In the genomic region with DNA sequence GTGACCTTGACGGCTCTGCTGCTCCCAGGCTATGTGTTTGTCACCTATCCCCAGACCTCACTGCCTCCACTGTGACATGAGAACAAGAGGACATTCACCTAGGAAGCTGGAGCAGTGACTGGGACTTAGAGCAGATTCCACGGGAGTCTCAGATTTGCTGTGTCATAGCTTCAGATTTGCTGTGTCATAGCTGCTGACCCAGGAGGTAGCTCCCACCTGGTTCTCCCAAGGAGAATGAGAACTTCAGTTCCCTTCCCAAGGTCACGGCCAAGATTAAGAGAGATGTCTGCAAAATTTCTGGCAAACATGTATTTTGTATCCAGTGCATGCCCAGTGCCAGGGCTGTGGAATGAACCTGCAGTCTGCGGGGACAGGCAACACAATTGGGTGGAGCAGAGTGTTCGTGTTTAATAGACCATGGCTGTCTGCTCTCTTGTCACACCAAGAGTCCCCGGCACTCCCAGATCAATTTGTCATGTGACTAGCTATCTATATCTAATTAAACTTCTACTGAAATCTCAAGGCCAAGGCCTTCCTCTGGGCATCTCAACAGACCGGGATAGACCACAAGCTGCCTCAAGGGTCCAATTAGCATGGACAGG, we compare ENCODE assay signal across 13 mouse cellular contexts. TPM values are rescaled to one million over a fixed set of nuclear protein-coding genes. Genes with fewer than 3 reads are reported as not detected.
DNase-seq lines count a peak whose midpoint lies in the region; ATAC-seq and TF ChIP-seq lines count a peak whose summit lies in the region.
"Had no signal": no experiment of that assay in that cellular context is flagged by ENCODE, and none has a peak within 500 bp of the region (broad histone marks: within the 10 kb centered on the region; RNA-seq: fewer than 3 reads in every experiment).

No protein-coding gene starts in this region.

- H3K27me3 ChIP-seq in heart, postnatal 0 days (ENCODE audit: control insufficient read depth, insufficient read depth, low read length): no peaks in the 10 kb centered on the region
- no peaks in the 10 kb centered on the region for H3K27me3 ChIP-seq in embryonic facial prominence, embryonic 15.5 days
- no peaks in the 10 kb centered on the region for H3K27me3 ChIP-seq in liver, postnatal 0 days (ENCODE audit: insufficient read depth, low read length)
- H3K27me3 ChIP-seq: forebrain, embryonic 12.5 days had no signal

- 0 out of 2 replicates have a peak overlapping the region, but pooled peaks have one; percentile 17 for H3K27ac ChIP-seq in heart, postnatal 0 days (ENCODE audit: low read depth)
- 0 out of 2 replicates have a peak overlapping the region, but pooled peaks have one; percentile 22 for H3K27ac ChIP-seq in embryonic facial prominence, embryonic 15.5 days (replicated peaks)
- H3K27ac ChIP-seq in olfactory bulb, adult 2 months (ENCODE audit: insufficient read depth, low read depth, low read length): peak overlapping the region; percentile 32; the same call in 1 of the 2 replicates
- H3K27ac ChIP-seq in liver, postnatal 0 days (ENCODE audit: low read depth): no peak overlapping the region
- H3K27ac ChIP-seq: forebrain, embryonic 12.5 days; neural tube, embryonic 13.5 days had no signal

- 61% methylated on average over 7 of the region's 7 CpGs for WGBS in heart, postnatal 0 days
- 47% methylated on average over 7 of the region's 7 CpGs for WGBS in embryonic facial prominence, embryonic 15.5 days
- WGBS in olfactory bulb, adult 2 months: 68% methylated on average over 7 of the region's 7 CpGs
- WGBS in liver, postnatal 0 days (ENCODE audit: insufficient replicate concordance): 51% methylated on average over 7 of the region's 7 CpGs

- no peak for DNase-seq in heart, postnatal 0 days (ENCODE audit: low spot score)
- no peak for DNase-seq in heart, postnatal 36 days
- DNase-seq in thymus, postnatal 0 days (ENCODE audit: low spot score): peak; percentile 10
- DNase-seq in thymus, postnatal 25 days: no peak
- no peak for DNase-seq in Muller cell, postnatal 12 days (ENCODE audit: inconsistent ontology term)
- no peak for DNase-seq in liver, postnatal 0 days
- DNase-seq: layer of hippocampus, adult 9-11 months; left cerebral cortex, postnatal 4 days had no signal

- TF ChIP-seq CTCF in heart, postnatal 0 days (IDR thresholded peaks at IDR 0.05; ENCODE audit: low read depth): no peak
- TF ChIP-seq CTCF in olfactory bulb, adult 2 months (IDR thresholded peaks at IDR 0.05; ENCODE audit: insufficient read depth, low read depth, low read length): no peak
- TF ChIP-seq CTCF in liver, postnatal 0 days (IDR thresholded peaks at IDR 0.05; ENCODE audit: low read depth): no peak

- H3K4me3 ChIP-seq in heart, postnatal 0 days (ENCODE audit: low read depth, low read length): no peak overlapping the region
- H3K4me3 ChIP-seq in embryonic facial prominence, embryonic 15.5 days (replicated peaks): no peak overlapping the region
- H3K4me3 ChIP-seq in olfactory bulb, adult 2 months (ENCODE audit: insufficient read depth, low read depth, low read length): no peak overlapping the region
- H3K4me3 ChIP-seq in liver, postnatal 0 days (ENCODE audit: low read depth, low read length): no peak overlapping the region
- H3K4me3 ChIP-seq: forebrain, embryonic 12.5 days; neural tube, embryonic 13.5 days had no signal

- TF ChIP-seq POLR2A in olfactory bulb, adult 2 months (IDR thresholded peaks at IDR 0.05; ENCODE audit: insufficient read depth, low read depth, low read length): no peak

- no peak for TF ChIP-seq EP300 in heart, postnatal 0 days (IDR thresholded peaks at IDR 0.05; ENCODE audit: low read depth)
- no peak for TF ChIP-seq EP300 in liver, postnatal 0 days (IDR thresholded peaks at IDR 0.05; ENCODE audit: low read depth)

- no peak overlapping the region for H3K4me2 ChIP-seq in heart, postnatal 0 days (ENCODE audit: low read depth, low read length)
- H3K4me2 ChIP-seq in embryonic facial prominence, embryonic 15.5 days (replicated peaks): no peak overlapping the region
- H3K4me2 ChIP-seq in liver, postnatal 0 days (ENCODE audit: low read depth, low read length): no peak overlapping the region
- H3K4me2 ChIP-seq: forebrain, embryonic 12.5 days had no signal

- intact Hi-C loops in heart, postnatal 36 days (cut with DNase I): no loop called here

- no peak overlapping the region for H3K9ac ChIP-seq in heart, postnatal 0 days (replicated peaks; ENCODE audit: low read depth, low read length)
- no peak overlapping the region for H3K9ac ChIP-seq in embryonic facial prominence, embryonic 15.5 days
- no peak overlapping the region for H3K9ac ChIP-seq in liver, postnatal 0 days (replicated peaks)
- H3K9ac ChIP-seq: forebrain, embryonic 12.5 days; neural tube, embryonic 13.5 days had no signal

- H3K36me3 ChIP-seq in heart, postnatal 0 days (replicated peaks; ENCODE audit: control insufficient read depth, insufficient read depth, low read length): no peaks in the 10 kb centered on the region
- no peaks in the 10 kb centered on the region for H3K36me3 ChIP-seq in embryonic facial prominence, embryonic 15.5 days
- no peaks in the 10 kb centered on the region for H3K36me3 ChIP-seq in liver, postnatal 0 days (replicated peaks; ENCODE audit: insufficient read depth, low read length)
- H3K36me3 ChIP-seq: forebrain, embryonic 12.5 days; neural tube, embryonic 13.5 days had no signal

- ATAC-seq in heart, postnatal 0 days (ENCODE audit: insufficient read depth, low read depth): no peak
- no peak for ATAC-seq in embryonic facial prominence, embryonic 15.5 days (ENCODE audit: insufficient number of reproducible peaks, low FRiP score, low TSS enrichment, low read depth)
- ATAC-seq in liver, postnatal 0 days: no peak

- H3K9me3 ChIP-seq in heart, postnatal 0 days (replicated peaks; ENCODE audit: control insufficient read depth, low read length): no peaks in the 10 kb centered on the region
- no peaks in the 10 kb centered on the region for H3K9me3 ChIP-seq in embryonic facial prominence, embryonic 15.5 days (replicated peaks)
- no peaks in the 10 kb centered on the region for H3K9me3 ChIP-seq in liver, postnatal 0 days (ENCODE audit: low read length)
- H3K9me3 ChIP-seq: forebrain, embryonic 12.5 days; neural tube, embryonic 13.5 days had no signal

- H3K4me1 ChIP-seq in heart, postnatal 0 days (ENCODE audit: control insufficient read depth, insufficient read depth): peaks cover 5% of the 10 kb centered on the region
- H3K4me1 ChIP-seq in embryonic facial prominence, embryonic 15.5 days: peaks cover 21% of the 10 kb centered on the region
- peaks cover 22% of the 10 kb centered on the region for H3K4me1 ChIP-seq in olfactory bulb, adult 2 months (ENCODE audit: control insufficient read depth, insufficient read depth, low read length)
- H3K4me1 ChIP-seq in liver, postnatal 0 days (ENCODE audit: insufficient read depth): no peaks in the 10 kb centered on the region

RNA-seq across cellular contexts. Expression of a gene that starts 33.9 kb away (rescaled TPM):
- 0.31 and 1.0 TPM in 2 replicates for total RNA-seq in heart, postnatal 0 days (2014; rRNA removed; ENCODE audit: low replicate concordance)
- 0.11 and 0.18 TPM in 2 replicates for polyA plus RNA-seq in heart, postnatal 0 days (2015; fragmentation: Nextera tagmentation; extraction: Ambion mirVana)
- total RNA-seq in heart, postnatal 36 days (2021): under 1 TPM; 0.24 to 0.28 TPM
- polyA plus RNA-seq in thymus, postnatal 0 days (2015; fragmentation: Nextera tagmentation; extraction: Ambion mirVana): 22.7 and 28.2 TPM in 2 replicates
- 6.2 TPM in 2 replicates for polyA plus RNA-seq in embryonic facial prominence, embryonic 15.5 days (2015; fragmentation: Nextera tagmentation; extraction: Ambion mirVana)
- polyA plus RNA-seq in olfactory bulb, adult 2 months (2012; ENCODE audit: insufficient read depth, insufficient read length, low replicate concordance, missing spikeins): 122 TPM in 1 of 2 replicates, not detected in the other
- 0.06 and 0.19 TPM in 2 replicates for polyA plus RNA-seq in liver, postnatal 0 days (2015; fragmentation: Nextera tagmentation; extraction: Ambion mirVana)
- total RNA-seq: hematopoietic stem cell, adult 5-6 weeks had no signal
